Mouse (Mus musculus): ENCODE measurements around the gene Itga5. TPM values are rescaled to one million over a fixed set of nuclear protein-coding genes. Genes with fewer than 3 reads are reported as not detected.

The Itga5 gene
- polyA plus RNA-seq, 1 experiment from 2014 or later, result 42.7 TPM

DNA sequence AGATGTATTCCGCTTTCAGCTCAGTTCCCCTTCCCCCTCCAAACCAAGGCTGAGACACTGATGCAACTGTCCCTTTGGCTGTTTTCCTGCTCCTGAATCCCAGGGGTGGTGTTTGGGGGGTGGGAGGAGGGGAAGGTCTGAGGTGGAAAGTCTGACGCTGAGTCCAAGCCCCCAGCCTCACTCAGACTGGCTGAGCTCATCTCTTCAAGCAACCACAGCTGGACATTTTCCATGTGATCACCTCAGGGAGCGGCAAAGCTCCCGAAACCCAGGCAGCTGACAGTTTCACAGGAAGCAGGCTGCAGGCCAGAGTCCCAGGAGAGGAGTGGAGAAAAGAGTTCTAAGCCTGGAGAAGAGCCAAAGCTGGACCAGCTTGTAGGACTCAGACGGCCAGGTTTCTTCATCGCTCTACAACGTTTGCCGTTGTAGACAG, 10.3 kb upstream of the Itga5 start:
- WGBS, result 30% methylated on average over 8 of the region's 8 CpGs
- H3K4me2 ChIP-seq, result no peak overlapping the region

DNA sequence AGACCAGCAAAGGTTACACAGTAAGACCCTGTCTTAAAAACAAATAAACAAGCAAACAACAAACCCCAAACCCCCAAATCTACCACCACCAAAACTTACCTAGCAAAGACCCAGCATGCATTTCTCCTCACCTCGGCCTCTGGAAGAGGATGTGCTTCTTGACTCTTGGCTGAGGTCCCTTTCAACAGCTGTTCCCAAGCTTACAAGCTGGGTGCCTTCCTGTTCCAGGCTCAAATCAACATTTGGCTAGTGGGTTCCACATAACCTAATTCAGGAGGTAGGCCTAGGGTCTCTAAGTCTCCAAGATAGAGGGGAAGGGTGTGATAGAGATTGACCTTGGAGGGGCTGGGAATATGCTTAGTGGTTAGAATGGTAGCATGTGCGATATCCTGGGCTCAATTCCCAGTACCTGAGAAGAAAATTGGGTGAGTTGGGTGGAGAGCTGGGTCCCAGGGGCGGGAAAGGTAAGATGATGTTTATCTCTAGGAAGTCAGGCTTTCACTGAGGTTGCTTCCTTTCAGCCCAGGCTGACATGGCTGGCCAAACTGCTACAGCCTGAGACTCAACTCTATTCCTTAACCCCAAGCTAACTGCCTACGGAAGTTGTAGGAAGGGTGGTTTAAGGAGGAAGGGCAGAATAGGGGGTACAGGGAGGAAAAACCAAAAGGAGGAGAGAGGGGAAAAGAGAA, 8.7 kb upstream of the Itga5 start:
- no peak for ATAC-seq (ENCODE audit: borderline replicate concordance, extremely low read depth, low FRiP score, low TSS enrichment)
- WGBS, result 74% methylated on average over 4 of the region's 4 CpGs
- Histone ChIP-seq H3K9me3 (no peaks in the 10 kb centered on the region), H3K4me1 (peaks cover 17% of the 10 kb centered on the region), H3K36me3 (no peaks in the 10 kb centered on the region), H3K9ac (no peak overlapping the region), H3K4me2 (no peak overlapping the region), H3K27ac (no peak overlapping the region), H3K4me3 (no peak overlapping the region), H3K27me3 (no peaks in the 10 kb centered on the region)

More for the DNA sequence above, 10.3 kb upstream of the Itga5 start:
- H3K4me3 ChIP-seq, result no peak overlapping the region
- H3K4me1 ChIP-seq, result peaks cover 17% of the 10 kb centered on the region
- no peak overlapping the region for H3K9ac ChIP-seq
- no peaks in the 10 kb centered on the region for H3K36me3 ChIP-seq
- H3K9me3 ChIP-seq, result no peaks in the 10 kb centered on the region
- no peak for ATAC-seq (ENCODE audit: borderline replicate concordance, extremely low read depth, low FRiP score, low TSS enrichment)
- peak overlapping the region; percentile 51; the same call in 1 of the 2 replicates for H3K27ac ChIP-seq
- H3K27me3 ChIP-seq, result no peaks in the 10 kb centered on the region

DNA sequence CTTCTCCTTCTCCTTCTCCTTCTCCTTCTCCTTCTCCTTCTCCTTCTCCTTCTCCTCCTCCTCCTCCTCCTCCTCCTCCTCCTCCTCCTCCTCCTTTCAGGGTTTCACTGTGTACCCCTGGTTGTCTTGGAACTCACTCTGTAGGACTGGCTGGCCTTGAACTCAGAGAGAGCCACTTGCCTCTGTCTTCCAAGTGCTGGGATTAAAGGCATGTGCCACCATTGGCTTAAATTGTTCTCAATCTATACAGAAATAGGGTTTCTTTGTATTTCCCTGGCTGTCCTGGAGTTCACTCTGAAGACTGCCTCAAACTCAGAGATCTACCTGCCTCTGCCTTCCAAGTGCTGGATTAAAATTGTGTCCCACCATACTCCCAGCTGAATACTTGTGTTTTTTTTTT, 5.9 kb upstream of the Itga5 start:
- Histone ChIP-seq H3K4me2 (no peak overlapping the region), H3K4me1 (0 out of 2 replicates have a peak, but pooled peaks cover 10% of the 10 kb centered on the region), H3K9ac (no peak overlapping the region), H3K9me3 (no peaks in the 10 kb centered on the region), H3K27me3 (no peaks in the 10 kb centered on the region), H3K27ac (no peak overlapping the region), H3K4me3 (no peak overlapping the region), H3K36me3 (no peaks in the 10 kb centered on the region)
- no peak for ATAC-seq (ENCODE audit: borderline replicate concordance, extremely low read depth, low FRiP score, low TSS enrichment)

DNA sequence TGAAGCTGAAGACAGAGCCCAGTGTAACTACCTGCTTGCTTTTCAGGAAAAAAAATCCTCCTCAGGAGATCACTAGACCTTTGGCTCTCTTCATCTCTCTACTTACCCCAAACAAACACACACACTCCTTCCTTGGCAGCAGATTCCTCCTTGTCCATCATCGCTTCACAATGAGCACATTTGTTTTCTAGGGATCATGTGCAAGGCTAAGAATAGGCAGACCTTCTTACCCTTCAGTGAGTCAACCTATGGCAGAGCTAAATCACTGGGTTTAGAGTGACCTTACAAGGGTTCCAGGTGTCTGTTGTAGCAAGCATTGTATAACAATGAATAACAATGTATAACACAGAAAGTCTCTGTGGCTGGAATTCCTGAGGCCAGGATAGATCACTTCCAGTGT, 5.2 kb upstream of the Itga5 start:
- H3K27ac ChIP-seq, result no peak overlapping the region
- peaks cover 12% of the 10 kb centered on the region for H3K4me1 ChIP-seq
- ATAC-seq (ENCODE audit: borderline replicate concordance, extremely low read depth, low FRiP score, low TSS enrichment), result no peak
- H3K9ac ChIP-seq, result no peak overlapping the region
- H3K36me3 ChIP-seq, result no peaks in the 10 kb centered on the region
- no peak overlapping the region for H3K4me2 ChIP-seq
- no peaks in the 10 kb centered on the region for H3K27me3 ChIP-seq
- no peaks in the 10 kb centered on the region for H3K9me3 ChIP-seq
- no peak overlapping the region for H3K4me3 ChIP-seq
- 65% methylated on average over 1 of the region's 1 CpGs for WGBS

DNA sequence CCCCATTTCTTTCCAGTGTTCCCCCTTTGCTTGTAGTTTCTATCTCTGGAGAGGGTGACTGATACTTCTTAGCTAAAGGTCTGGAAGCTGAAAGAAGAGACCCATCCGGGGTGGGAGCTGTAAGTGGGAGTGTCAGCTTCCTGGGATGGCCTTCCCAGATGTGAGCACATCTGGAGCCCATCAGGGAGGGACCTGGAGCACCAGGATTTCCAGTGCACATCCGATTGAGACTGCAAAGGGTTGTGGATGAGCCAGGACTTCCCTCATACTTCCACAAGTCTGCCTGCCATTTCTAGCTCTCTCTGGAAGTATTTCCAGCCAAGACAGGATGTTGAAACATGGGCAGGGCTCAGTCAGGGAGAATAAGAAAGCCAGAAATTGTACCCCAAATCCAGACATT, 4.6 kb upstream of the Itga5 start:
- Histone ChIP-seq H3K4me1 (peaks cover 9% of the 10 kb centered on the region), H3K27ac (no peak overlapping the region), H3K36me3 (no peaks in the 10 kb centered on the region), H3K4me2 (no peak overlapping the region), H3K9ac (no peak overlapping the region), H3K9me3 (no peaks in the 10 kb centered on the region), H3K27me3 (no peaks in the 10 kb centered on the region), H3K4me3 (no peak overlapping the region)
- ATAC-seq (ENCODE audit: borderline replicate concordance, extremely low read depth, low FRiP score, low TSS enrichment), result no peak
- WGBS, result 19% methylated on average over 2 of the region's 2 CpGs

DNA sequence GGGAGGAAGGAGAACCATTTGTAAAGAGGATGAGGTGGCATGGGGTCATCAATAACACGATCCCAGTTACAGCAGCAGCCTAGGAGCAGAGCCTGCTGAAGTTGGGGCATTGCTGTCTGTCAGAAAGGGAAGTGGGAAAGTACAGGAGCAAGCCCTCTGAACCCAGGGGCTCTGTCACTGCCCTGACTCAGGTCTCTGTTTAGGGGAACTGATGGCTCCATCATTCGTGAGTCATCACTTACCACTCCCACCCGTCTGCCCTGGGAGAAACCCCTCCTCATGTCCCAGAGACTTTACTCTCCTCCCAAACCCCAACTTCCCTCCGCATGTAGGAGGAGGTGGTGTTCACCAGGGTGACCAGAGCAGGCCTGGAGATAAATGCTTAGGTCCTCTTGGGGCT, 3.9 kb upstream of the Itga5 start:
- Histone ChIP-seq H3K9ac (no peak overlapping the region), H3K36me3 (no peaks in the 10 kb centered on the region), H3K27ac (no peak overlapping the region), H3K4me1 (peaks cover 9% of the 10 kb centered on the region), H3K9me3 (no peaks in the 10 kb centered on the region), H3K27me3 (no peaks in the 10 kb centered on the region), H3K4me3 (no peak overlapping the region), H3K4me2 (no peak overlapping the region)
- WGBS, result 38% methylated on average over 4 of the region's 4 CpGs
- no peak for ATAC-seq (ENCODE audit: borderline replicate concordance, extremely low read depth, low FRiP score, low TSS enrichment)

DNA sequence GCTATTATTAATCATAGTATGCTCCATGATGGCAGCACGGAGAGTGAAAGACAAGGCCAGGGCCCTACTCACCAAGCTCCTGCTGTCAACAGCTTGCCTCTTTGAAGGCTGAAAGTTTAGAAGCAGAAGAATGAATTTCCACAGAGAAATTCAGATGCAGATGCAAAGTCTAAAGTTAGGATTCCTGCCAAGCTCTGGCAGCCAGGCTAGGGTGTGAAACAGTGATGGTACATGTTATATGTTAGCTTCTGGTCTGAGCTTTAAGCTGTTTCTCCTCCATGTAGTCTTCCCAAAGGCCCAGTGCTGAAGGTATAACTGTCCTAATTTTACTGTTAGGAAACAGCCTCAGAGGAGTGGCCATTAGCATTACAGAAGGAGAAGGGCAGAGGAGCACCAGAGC, 2.6 kb upstream of the Itga5 start:
- H3K27me3 ChIP-seq, result no peaks in the 10 kb centered on the region
- H3K4me2 ChIP-seq, result no peak overlapping the region
- H3K9me3 ChIP-seq, result no peaks in the 10 kb centered on the region
- ATAC-seq (ENCODE audit: borderline replicate concordance, extremely low read depth, low FRiP score, low TSS enrichment), result no peak
- no peaks in the 10 kb centered on the region for H3K36me3 ChIP-seq
- no peak overlapping the region for H3K4me3 ChIP-seq
- no peak overlapping the region for H3K9ac ChIP-seq
- WGBS, result 60% methylated on average over 1 of the region's 1 CpGs
- peaks cover 22% of the 10 kb centered on the region for H3K4me1 ChIP-seq
- H3K27ac ChIP-seq, result no peak overlapping the region

DNA sequence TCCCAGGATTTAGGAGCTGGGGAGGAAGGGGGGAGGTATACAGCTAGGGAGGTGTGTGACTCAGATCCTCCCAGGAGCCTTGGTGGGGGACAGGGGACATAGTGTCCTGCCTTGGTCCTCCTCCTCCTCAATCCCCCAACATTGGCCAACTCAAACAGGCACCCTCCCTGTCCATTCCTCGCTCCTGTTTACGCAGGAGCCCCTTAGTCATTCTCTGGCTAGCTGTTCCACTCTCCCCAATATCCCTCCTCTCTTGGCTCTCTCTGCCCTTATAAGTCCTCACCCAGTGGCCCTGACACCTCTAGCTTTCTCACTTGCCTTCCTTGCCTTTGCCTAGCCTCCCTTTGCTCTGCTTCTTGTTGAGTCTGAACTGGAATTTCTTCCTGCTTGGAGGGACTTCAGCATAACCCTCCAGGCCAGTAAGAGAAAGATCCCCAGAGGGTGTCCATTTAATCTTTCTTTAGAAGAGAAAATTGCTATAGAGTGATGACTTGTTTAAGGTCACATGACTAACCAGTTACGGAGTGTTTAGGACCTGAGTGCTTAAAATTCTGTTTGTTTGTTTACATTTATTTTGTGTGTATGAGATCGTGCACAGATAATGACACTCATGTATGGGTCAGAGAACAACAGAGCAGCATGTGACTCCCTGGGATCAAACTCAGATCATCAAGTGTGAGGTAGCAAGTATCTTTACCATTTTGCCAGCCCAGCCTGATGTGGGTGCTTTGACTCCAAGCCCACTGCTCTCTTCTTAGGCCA, 1.8 kb upstream of the Itga5 start:
- Histone ChIP-seq H3K4me1 (peaks cover 23% of the 10 kb centered on the region), H3K4me3 (no peak overlapping the region), H3K27ac (no peak overlapping the region), H3K9me3 (no peaks in the 10 kb centered on the region), H3K27me3 (no peaks in the 10 kb centered on the region), H3K4me2 (no peak overlapping the region), H3K9ac (no peak overlapping the region), H3K36me3 (no peaks in the 10 kb centered on the region)
- no peak for ATAC-seq (ENCODE audit: borderline replicate concordance, extremely low read depth, low FRiP score, low TSS enrichment)
- WGBS, result 70% methylated on average over 4 of the region's 4 CpGs

DNA sequence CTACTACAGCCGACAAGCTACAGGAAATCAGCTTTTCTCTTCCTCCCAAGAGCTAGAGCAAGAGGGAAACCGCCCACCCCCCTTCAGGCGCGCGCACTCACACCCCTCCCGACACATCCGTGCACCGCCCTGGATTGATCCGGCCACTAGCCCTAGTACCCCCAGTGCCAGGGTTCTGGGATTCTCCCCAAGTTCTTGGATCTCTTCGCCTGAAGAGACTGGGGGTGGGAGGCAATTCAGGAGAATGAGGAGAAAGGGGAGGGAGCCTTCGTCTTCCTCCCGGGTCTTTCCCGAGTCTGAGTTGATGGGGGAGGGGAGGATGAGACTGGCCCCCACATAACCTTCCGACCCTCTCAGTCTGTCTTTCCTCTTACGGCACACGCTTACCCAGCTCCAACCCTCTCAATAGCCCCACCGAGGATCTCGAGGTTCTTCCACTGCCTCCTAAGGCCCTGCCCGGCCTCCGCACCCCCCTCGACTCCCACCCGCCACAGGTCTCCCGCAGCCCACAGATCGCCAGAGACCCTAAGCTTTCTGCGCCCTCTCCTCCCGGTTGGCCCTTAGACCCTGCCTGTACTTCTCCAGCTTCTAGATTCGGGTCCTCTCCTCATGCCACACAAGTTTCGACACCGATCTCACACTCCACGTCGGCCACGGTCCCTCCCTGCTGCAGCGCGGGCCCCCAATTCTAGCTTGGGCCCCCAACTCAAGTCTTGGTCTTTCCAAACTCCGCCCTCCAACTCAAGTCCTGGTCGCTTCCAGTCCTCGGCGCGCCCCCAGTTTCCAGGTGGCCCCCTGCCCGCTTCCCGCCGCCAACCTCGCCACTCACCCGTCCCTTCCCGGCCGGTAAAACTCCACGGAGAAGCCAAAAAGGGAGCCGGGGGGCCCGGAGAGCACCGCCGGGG, 840 bp downstream of the Itga5 start:
- peak; percentile 37; the same call in 1 of the 2 replicates for ATAC-seq (ENCODE audit: borderline replicate concordance, extremely low read depth, low FRiP score, low TSS enrichment)
- Histone ChIP-seq H3K4me3 (peak overlapping the region; percentile 70), H3K27ac (peak overlapping the region; percentile 65), H3K36me3 (no peaks in the 10 kb centered on the region), H3K9me3 (no peaks in the 10 kb centered on the region), H3K27me3 (no peaks in the 10 kb centered on the region), H3K4me2 (peak overlapping the region; percentile 88), H3K9ac (peak overlapping the region; percentile 73), H3K4me1 (peaks cover 40% of the 10 kb centered on the region)
- WGBS, result under 1% methylated on average over 51 of the region's 51 CpGs

DNA sequence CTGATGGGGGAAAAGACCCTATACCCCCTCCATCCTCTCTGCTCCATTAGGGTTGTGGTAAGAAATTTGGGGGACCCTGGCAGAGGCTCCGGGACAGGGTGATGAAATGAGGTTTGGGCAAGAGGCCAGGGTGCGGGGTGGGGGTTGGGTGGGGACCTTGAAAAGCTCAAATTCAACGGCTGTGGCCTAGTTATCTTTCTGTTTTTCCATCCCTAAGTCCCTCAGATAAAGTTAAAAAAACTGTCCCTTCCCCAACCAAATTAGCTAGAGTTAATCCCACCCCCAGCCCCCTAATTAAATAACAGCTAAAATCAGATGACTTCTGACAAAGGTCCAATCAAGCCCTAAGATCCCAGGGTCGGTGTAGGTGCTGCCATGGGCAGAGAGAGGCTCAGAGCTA, 1.8 kb downstream of the Itga5 start:
- Histone ChIP-seq H3K27ac (peak overlapping the region; percentile 65; the same call in 1 of the 2 replicates), H3K27me3 (no peaks in the 10 kb centered on the region), H3K9me3 (no peaks in the 10 kb centered on the region), H3K4me1 (peaks cover 40% of the 10 kb centered on the region), H3K36me3 (no peaks in the 10 kb centered on the region), H3K4me2 (peak overlapping the region; percentile 88), H3K9ac (peak overlapping the region; percentile 73), H3K4me3 (peak overlapping the region; percentile 70)
- 47% methylated on average over 4 of the region's 4 CpGs for WGBS
- ATAC-seq (ENCODE audit: borderline replicate concordance, extremely low read depth, low FRiP score, low TSS enrichment), result no peak

DNA sequence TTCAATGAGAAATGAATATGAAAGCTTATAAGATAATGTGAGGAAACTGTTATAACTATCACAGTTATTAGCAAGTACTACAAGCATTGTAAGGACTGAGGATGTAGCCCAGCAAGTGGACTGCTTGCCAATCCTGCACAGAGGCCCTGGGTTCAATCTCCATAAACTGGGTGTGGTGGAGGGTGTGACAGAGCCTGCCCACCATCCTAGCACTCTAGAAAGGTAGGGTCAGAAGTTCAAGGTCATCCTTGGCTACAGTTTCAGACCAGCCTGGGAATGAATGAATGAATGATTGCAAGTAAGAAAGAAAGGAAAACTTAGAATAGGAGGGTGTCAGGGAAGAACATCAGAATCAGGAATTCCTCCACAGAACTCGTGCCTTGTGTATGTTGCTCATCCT, 2.8 kb downstream of the Itga5 start:
- Histone ChIP-seq H3K4me3 (no peak overlapping the region), H3K4me1 (peaks cover 48% of the 10 kb centered on the region), H3K36me3 (no peaks in the 10 kb centered on the region), H3K9ac (no peak overlapping the region), H3K4me2 (no peak overlapping the region), H3K27ac (no peak overlapping the region), H3K9me3 (no peaks in the 10 kb centered on the region), H3K27me3 (no peaks in the 10 kb centered on the region)
- WGBS, result 52% methylated on average over 1 of the region's 1 CpGs
- no peak for ATAC-seq (ENCODE audit: borderline replicate concordance, extremely low read depth, low FRiP score, low TSS enrichment)
